Mouse (Mus musculus) lung, postnatal 0 days (tissue): Measurements from ENCODE around the gene Dysf.

Experiments
- CTCF ChIP-seq: IDR thresholded peaks from 2 replicates; pipeline ENCODE4 v1.5.1; 2016; ENCODE audit warnings: antibody characterized with exemption, mild to moderate bottlenecking
- EP300 ChIP-seq: IDR thresholded peaks from 2 replicates; pipeline ENCODE4 v1.6.1; 2016; ENCODE audit warnings: antibody characterized with exemption, mild to moderate bottlenecking, control low read depth

GRCm38 (mm10) chr6:84168571-84168970 is 160.2 kb downstream of the Dysf start:
- no peak for TF ChIP-seq CTCF
- TF ChIP-seq EP300, result no peak
